Comparison of ENCODE assay signal across 12 mouse cellular contexts in genomic region chr3:89631750-89632149, GRCm38 (mm10).
DNase-seq lines count a peak whose midpoint lies in the region; ATAC-seq and TF ChIP-seq lines count a peak whose summit lies in the region.
"Had no signal": no experiment of that assay in that cellular context is flagged by ENCODE, and none has a peak within 500 bp of the region (broad histone marks: within the 10 kb centered on the region; RNA-seq: fewer than 3 reads in every experiment).

No protein-coding gene starts in this region.

- no peaks in the 10 kb centered on the region for H3K9me3 ChIP-seq in hindbrain, postnatal 0 days (ENCODE audit: low read length)
- H3K9me3 ChIP-seq in hindbrain, embryonic 12.5 days (replicated peaks) = no peaks in the 10 kb centered on the region
- no peaks in the 10 kb centered on the region for H3K9me3 ChIP-seq in stomach, embryonic 14.5 days (ENCODE audit: control insufficient read depth, low read depth, low read length)
- H3K9me3 ChIP-seq: hindbrain, embryonic 10.5 days had no signal

- H3K36me3 ChIP-seq in hindbrain, postnatal 0 days (ENCODE audit: insufficient read depth, low read length) = no peaks in the 10 kb centered on the region
- no peaks in the 10 kb centered on the region for H3K36me3 ChIP-seq in hindbrain, embryonic 12.5 days
- H3K36me3 ChIP-seq in stomach, embryonic 14.5 days (ENCODE audit: control insufficient read depth, insufficient read depth, low read length) = no peaks in the 10 kb centered on the region
- H3K36me3 ChIP-seq: hindbrain, embryonic 10.5 days had no signal

- TF ChIP-seq CTCF in hindbrain, postnatal 0 days (IDR thresholded peaks at IDR 0.05; ENCODE audit: low read depth) = peak; percentile 31; the same call in 1 of the 2 replicates

- intact Hi-C loops in heart, postnatal 25 days (cut with DNase I) = no loop called here

- no peak for DNase-seq in hindbrain, postnatal 0 days (ENCODE audit: low spot score)
- peak; percentile 21 for DNase-seq in heart, postnatal 25 days (ENCODE audit: low spot score)
- DNase-seq in kidney, postnatal 4 days = peak; percentile 59 to 67
- DNase-seq in right cerebral cortex, postnatal 4 days = no peak
- no peak for DNase-seq in ovary, postnatal 10 days (ENCODE audit: low spot score)
- no peak for DNase-seq in adrenal gland, postnatal 4 days (ENCODE audit: low spot score in 2 of 2)
- DNase-seq: adrenal gland, adult 2 months had no signal

- H3K4me1 ChIP-seq in hindbrain, postnatal 0 days (ENCODE audit: insufficient read depth, low read length) = peaks cover 11% of the 10 kb centered on the region; the same call in 1 of the 2 replicates
- H3K4me1 ChIP-seq in hindbrain, embryonic 12.5 days = peaks cover 9% of the 10 kb centered on the region
- peaks cover 31% of the 10 kb centered on the region; the same call in 1 of the 2 replicates for H3K4me1 ChIP-seq in stomach, embryonic 14.5 days (ENCODE audit: control insufficient read depth, insufficient read depth, low read length)

- H3K27ac ChIP-seq in hindbrain, postnatal 0 days = no peak overlapping the region
- H3K27ac ChIP-seq in hindbrain, embryonic 12.5 days = no peak overlapping the region
- peak overlapping the region; percentile 82 for H3K27ac ChIP-seq in stomach, embryonic 14.5 days (ENCODE audit: low read length)

- 76% methylated on average over 5 of the region's 5 CpGs for WGBS in hindbrain, postnatal 0 days
- WGBS in hindbrain, embryonic 12.5 days = 84% methylated on average over 5 of the region's 5 CpGs
- 38% methylated on average over 5 of the region's 5 CpGs for WGBS in stomach, embryonic 14.5 days

- H3K4me2 ChIP-seq in hindbrain, postnatal 0 days (ENCODE audit: low read depth, low read length) = no peak overlapping the region
- H3K4me2 ChIP-seq in hindbrain, embryonic 12.5 days (replicated peaks) = no peak overlapping the region
- no peak overlapping the region for H3K4me2 ChIP-seq in stomach, embryonic 14.5 days (replicated peaks; ENCODE audit: low read depth, low read length)

- no peak overlapping the region for H3K9ac ChIP-seq in hindbrain, postnatal 0 days (replicated peaks; ENCODE audit: low read length)
- H3K9ac ChIP-seq in hindbrain, embryonic 12.5 days = no peak overlapping the region
- H3K9ac ChIP-seq in stomach, embryonic 14.5 days (replicated peaks; ENCODE audit: low read depth, low read length) = no peak overlapping the region

- H3K4me3 ChIP-seq in hindbrain, postnatal 0 days (ENCODE audit: low read length) = no peak overlapping the region
- H3K4me3 ChIP-seq in hindbrain, embryonic 12.5 days = no peak overlapping the region
- H3K4me3 ChIP-seq in stomach, embryonic 14.5 days (ENCODE audit: low read depth, low read length) = no peak overlapping the region
- H3K4me3 ChIP-seq: erythroblast, embryonic 14.5 days; hindbrain, embryonic 10.5 days had no signal

- no peak for ATAC-seq in hindbrain, postnatal 0 days
- ATAC-seq in hindbrain, embryonic 12.5 days (ENCODE audit: low FRiP score) = no peak
- peak; percentile 65; the same call in 1 of the 2 replicates for ATAC-seq in stomach, embryonic 14.5 days (ENCODE audit: insufficient number of reproducible peaks, insufficient read depth, low FRiP score, low read depth)
- ATAC-seq: Patski had no signal

- no peaks in the 10 kb centered on the region for H3K27me3 ChIP-seq in hindbrain, postnatal 0 days (ENCODE audit: insufficient read depth, low read length)
- H3K27me3 ChIP-seq in hindbrain, embryonic 12.5 days = no peaks in the 10 kb centered on the region
- no peaks in the 10 kb centered on the region for H3K27me3 ChIP-seq in stomach, embryonic 14.5 days (ENCODE audit: control insufficient read depth, insufficient read depth, low read length)

Comparison
In these comparisons a context has a peak if more than half of its experiments do, and no peak if none do; other contexts are left out.
1. DNase-seq: peak in heart, postnatal 25 days (single experiment) and kidney, postnatal 4 days (2 of 2); none in hindbrain, postnatal 0 days (single experiment), right cerebral cortex, postnatal 4 days (single experiment), ovary, postnatal 10 days (single experiment) and adrenal gland, postnatal 4 days (0 of 2).